Mouse (Mus musculus) stomach, embryonic 16.5 days (tissue): ENCODE measurements around the gene Susd6. TPM values are rescaled to one million over a fixed set of nuclear protein-coding genes. Genes with fewer than 3 reads are reported as not detected.

Source experiments
- ATAC-seq: fragments of 200-750 bp; cut with Nextera tagmentation; 2 replicates; pipeline ENCODE4 v1.8.0; 2017; ENCODE audit warnings: moderate number of reproducible peaks, moderate TSS enrichment; ENCODE audit not compliant: insufficient read depth, low FRiP score
- H3K27ac ChIP-seq: fragments of 300-500 bp; sonication (generic); 2 replicates; pipeline ENCODE4 v1.5.1; 2014; ENCODE audit warnings: low read length
- H3K27me3 ChIP-seq: fragments of 300-500 bp; sonication (generic); 2 replicates; pipeline ENCODE4 v1.6.1; 2014; ENCODE audit warnings: low read length, control low read depth, mixed read lengths; ENCODE audit not compliant: control insufficient read depth, insufficient read depth
- H3K36me3 ChIP-seq: fragments of 300-500 bp; sonication (generic); 2 replicates; pipeline ENCODE4 v1.6.1; 2014; ENCODE audit warnings: low read length; ENCODE audit not compliant: control insufficient read depth, insufficient read depth
- H3K4me1 ChIP-seq: fragments of 300-500 bp; sonication (generic); 2 replicates; pipeline ENCODE4 v1.6.1; 2014; ENCODE audit warnings: low read length, control low read depth, mixed read lengths; ENCODE audit not compliant: control insufficient read depth, insufficient read depth
- H3K4me2 ChIP-seq: fragments of 300-500 bp; sonication (generic); 2 replicates; pipeline ENCODE4 v1.6.1; 2014; ENCODE audit warnings: low read depth, low read length, mixed read lengths
- H3K4me3 ChIP-seq: fragments of 300-500 bp; sonication (generic); replicated peaks from 2 replicates; pipeline ENCODE4 v1.5.1; 2014; ENCODE audit warnings: mild to moderate bottlenecking, low read length
- H3K9ac ChIP-seq: fragments of 300-500 bp; sonication (generic); 2 replicates; pipeline ENCODE4 v1.6.1; 2014; ENCODE audit warnings: low read length
- H3K9me3 ChIP-seq: fragments of 300-500 bp; sonication (generic); replicated peaks from 2 replicates; pipeline ENCODE4 v1.6.1; 2016; ENCODE audit warnings: low read length, control low read depth; ENCODE audit not compliant: control insufficient read depth
- WGBS: fragments of 180-500 bp; shearing (Covaris S2); extraction: QIAGEN DNeasy Blood & Tissue Kit; methylation state at CpG from one replicate; pipeline ENCODE4 v1.1.7; 2014; 5-methylcytosine and 5-hydroxymethylcytosine counted together
- polyA plus RNA-seq: library from polyadenylated mRNA; unstranded; fragments of >200 nt; fragmentation: Nextera tagmentation; extraction: Ambion mirVana; gene quantifications from 2 replicates; pipeline ENCODE4 v1.2.1, GENCODE M21; 2015

Gene Susd6
- polyA plus RNA-seq, 1 experiment from 2014 or later, result 17.6 TPM

DNA sequence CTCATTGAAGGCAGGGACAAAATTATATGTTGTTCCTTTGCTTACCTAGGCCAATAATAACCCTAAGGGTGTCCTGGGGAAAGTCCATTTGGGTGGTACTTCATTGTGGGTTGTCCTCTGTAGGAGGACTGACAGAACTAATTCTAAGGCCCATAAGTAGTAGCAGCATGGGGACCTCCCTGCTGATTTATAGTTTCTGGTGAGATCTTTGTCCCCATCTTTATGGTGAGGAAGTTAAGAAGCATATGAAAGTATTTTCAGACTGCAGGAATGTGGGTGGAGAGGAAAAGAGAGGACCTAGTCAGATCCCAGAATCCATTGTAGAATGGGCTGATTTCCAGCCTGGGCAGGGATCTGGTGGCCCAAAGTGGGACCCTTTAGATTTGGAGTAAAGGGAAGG lies 48.0 kb downstream of the Susd6 start:
- no peak for ATAC-seq
- no peak overlapping the region for H3K4me2 ChIP-seq
- H3K9ac ChIP-seq, result no peak overlapping the region
- no peaks in the 10 kb centered on the region for H3K36me3 ChIP-seq
- H3K9me3 ChIP-seq, result no peaks in the 10 kb centered on the region
- H3K27ac ChIP-seq, result no peak overlapping the region
- no peaks in the 10 kb centered on the region for H3K27me3 ChIP-seq
- H3K4me3 ChIP-seq, result no peak overlapping the region
- H3K4me1 ChIP-seq, result peaks cover 31% of the 10 kb centered on the region

DNA sequence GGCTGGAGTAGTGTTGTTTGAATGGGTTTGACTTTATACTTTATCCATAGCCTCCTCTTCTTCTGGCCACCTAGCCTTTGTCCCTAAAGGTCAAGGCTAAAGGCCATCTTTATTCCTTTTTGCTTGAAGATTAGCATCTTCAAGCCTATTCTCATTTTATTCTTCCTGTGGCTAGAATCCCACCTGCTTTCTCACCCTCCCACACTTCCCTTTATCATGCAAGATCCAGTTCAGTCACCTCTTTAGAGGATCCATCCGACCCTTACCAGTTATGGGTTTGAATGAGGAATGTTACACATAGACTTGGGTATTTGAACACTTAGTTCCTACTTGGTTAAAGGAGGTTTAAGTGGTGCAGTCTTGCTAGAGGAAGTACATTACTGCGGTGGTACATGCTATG lies 48.5 kb downstream of the Susd6 start:
- no peaks in the 10 kb centered on the region for H3K27me3 ChIP-seq
- H3K4me2 ChIP-seq, result no peak overlapping the region
- no peak overlapping the region for H3K4me3 ChIP-seq
- no peak overlapping the region for H3K9ac ChIP-seq
- H3K9me3 ChIP-seq, result no peaks in the 10 kb centered on the region
- 82% methylated on average over 2 of the region's 2 CpGs for WGBS
- peaks cover 31% of the 10 kb centered on the region for H3K4me1 ChIP-seq
- no peaks in the 10 kb centered on the region for H3K36me3 ChIP-seq
- ATAC-seq, result no peak
- H3K27ac ChIP-seq, result no peak overlapping the region

DNA sequence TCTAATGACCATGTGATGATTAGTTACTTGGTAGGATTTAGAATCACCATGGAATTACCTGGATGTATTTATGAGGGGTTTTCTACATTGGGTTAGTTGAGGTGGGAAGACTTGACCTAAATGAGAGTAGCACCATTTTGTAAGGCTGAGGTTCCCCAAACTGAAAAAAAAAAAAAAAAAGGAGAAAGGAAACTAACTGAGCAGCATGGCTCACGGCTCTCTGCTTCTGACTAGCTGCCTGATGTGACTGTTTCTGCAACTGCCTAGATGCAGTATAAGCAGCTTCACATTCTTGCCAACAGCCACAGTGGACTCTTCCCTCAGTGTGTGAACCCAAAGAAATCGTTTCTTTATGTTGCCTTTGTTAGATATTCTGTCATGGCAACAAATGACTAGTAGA lies 49.3 kb downstream of the Susd6 start:
- 60% methylated on average over 2 of the region's 2 CpGs for WGBS
- Histone ChIP-seq H3K9ac (no peak overlapping the region), H3K4me2 (no peak overlapping the region), H3K4me1 (peaks cover 38% of the 10 kb centered on the region), H3K27ac (no peak overlapping the region), H3K36me3 (no peaks in the 10 kb centered on the region), H3K9me3 (no peaks in the 10 kb centered on the region), H3K27me3 (no peaks in the 10 kb centered on the region), H3K4me3 (no peak overlapping the region)
- no peak for ATAC-seq

DNA sequence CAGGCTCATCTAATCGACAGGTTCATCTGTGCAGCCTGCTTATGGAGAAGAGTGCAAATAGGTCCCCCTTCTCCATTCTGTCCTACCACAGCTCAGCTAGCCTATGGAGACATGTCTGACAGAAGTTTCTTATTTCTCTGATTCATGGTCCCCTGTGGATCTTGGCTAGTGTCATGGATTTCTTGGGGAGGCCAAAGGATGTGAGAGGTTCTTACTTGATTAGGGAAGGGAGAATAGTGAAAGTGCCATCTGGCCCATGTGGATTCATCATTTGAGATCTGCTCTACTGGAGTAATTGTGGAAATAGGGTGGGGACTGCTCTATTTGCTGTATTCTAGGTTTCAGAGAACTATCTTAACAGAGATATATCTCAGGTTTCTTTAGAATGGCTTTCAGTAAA lies 51.3 kb downstream of the Susd6 start:
- peaks cover 46% of the 10 kb centered on the region for H3K4me1 ChIP-seq
- no peak overlapping the region for H3K9ac ChIP-seq
- ATAC-seq, result no peak
- H3K4me3 ChIP-seq, result no peak overlapping the region
- H3K27ac ChIP-seq, result no peak overlapping the region
- no peaks in the 10 kb centered on the region for H3K27me3 ChIP-seq
- no peaks in the 10 kb centered on the region for H3K9me3 ChIP-seq
- H3K36me3 ChIP-seq, result no peaks in the 10 kb centered on the region
- 83% methylated on average over 1 of the region's 1 CpGs for WGBS
- H3K4me2 ChIP-seq, result no peak overlapping the region

DNA sequence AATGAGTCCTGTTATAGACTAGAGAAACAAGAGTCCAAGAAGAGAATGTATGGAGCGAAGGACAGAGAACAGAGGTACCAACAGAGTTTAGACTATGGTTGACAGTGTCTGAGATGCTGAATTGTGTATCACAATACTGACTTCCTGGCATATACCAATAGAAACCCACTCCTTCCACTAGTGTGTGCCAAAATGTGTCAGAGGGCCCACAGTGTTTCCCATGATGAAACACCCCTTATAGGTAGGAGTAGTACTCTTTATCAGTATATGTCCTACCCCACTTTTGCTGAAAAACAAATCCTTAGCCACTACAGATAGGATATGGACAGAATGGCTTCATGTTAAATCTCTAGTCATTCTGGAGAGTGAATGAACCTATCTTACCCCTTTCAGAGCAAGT lies 52.3 kb downstream of the Susd6 start:
- Histone ChIP-seq H3K36me3 (no peaks in the 10 kb centered on the region), H3K9ac (no peak overlapping the region), H3K9me3 (no peaks in the 10 kb centered on the region), H3K4me3 (no peak overlapping the region), H3K4me1 (peaks cover 48% of the 10 kb centered on the region), H3K4me2 (no peak overlapping the region), H3K27me3 (no peaks in the 10 kb centered on the region), H3K27ac (no peak overlapping the region)
- 95% methylated on average over 1 of the region's 1 CpGs for WGBS
- no peak for ATAC-seq

DNA sequence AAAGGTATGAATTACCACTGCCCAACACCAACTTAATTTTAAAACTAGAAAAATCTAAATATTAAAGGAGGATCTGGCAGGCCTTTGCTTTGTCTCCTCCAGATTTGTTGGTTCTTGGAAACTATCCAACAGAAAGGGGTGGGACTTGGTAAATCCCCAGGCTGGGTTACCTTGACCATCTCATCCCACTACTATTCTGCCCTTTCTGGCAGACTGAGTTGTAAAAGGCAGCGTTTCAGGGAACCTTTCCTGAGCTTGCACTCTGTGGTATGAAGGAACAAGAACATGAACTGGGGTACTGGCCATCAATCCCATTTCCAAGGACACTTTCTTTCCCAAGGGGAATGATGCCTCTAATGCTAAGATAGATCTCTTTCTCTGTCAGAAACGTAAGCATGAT lies 52.9 kb downstream of the Susd6 start:
- no peak for ATAC-seq
- no peaks in the 10 kb centered on the region for H3K36me3 ChIP-seq
- H3K4me3 ChIP-seq, result no peak overlapping the region
- H3K4me1 ChIP-seq, result peaks cover 44% of the 10 kb centered on the region
- peak overlapping the region; percentile 69 for H3K27ac ChIP-seq
- WGBS, result 47% methylated on average over 2 of the region's 2 CpGs
- no peaks in the 10 kb centered on the region for H3K9me3 ChIP-seq
- no peak overlapping the region for H3K9ac ChIP-seq
- no peak overlapping the region for H3K4me2 ChIP-seq
- H3K27me3 ChIP-seq, result no peaks in the 10 kb centered on the region

DNA sequence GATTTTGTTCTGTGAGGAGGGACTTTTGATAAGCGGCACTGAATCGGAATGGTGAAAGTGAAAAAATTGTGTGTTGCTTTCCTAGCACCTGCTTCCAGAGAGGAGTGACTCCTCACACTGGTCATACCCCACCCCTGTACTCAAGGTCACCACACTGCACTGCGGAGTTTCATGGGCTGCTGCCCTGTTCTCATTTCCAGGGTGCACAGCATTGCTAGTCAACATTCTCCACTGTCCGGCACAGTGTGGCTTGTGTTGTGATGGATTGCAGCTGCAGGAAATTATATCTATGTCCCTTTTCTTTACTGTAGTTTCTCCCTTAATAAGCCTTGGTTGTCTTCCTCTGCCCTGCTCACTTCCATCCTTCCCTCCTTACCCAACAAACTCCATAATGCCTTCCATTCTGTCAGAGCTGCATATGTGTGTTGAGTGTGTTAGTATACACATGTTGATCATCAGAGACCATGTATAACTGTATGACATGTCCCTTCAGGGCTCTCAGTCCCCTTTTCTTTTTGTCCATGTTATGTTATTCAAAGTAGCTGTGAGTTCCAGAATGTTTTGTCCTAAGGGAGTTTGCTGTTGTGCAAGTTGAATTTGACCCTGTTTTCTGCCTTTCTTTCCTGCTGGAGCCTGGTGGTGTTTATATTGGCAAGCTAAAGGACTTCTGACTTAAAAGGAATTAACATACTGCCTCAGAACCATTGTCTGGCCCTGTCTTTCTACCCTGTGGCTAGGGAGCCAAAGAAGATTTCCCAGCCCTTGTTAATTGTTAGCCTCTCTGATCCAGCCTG lies 53.5 kb downstream of the Susd6 start:
- H3K27me3 ChIP-seq, result no peaks in the 10 kb centered on the region
- H3K9me3 ChIP-seq, result no peaks in the 10 kb centered on the region
- H3K36me3 ChIP-seq, result no peaks in the 10 kb centered on the region
- peak overlapping the region; percentile 69 for H3K27ac ChIP-seq
- WGBS, result 49% methylated on average over 4 of the region's 4 CpGs
- 0 out of 2 replicates have a peak overlapping the region, but pooled peaks have one; percentile 0 for H3K4me2 ChIP-seq
- peaks cover 39% of the 10 kb centered on the region for H3K4me1 ChIP-seq
- no peak for ATAC-seq
- no peak overlapping the region for H3K9ac ChIP-seq
- no peak overlapping the region for H3K4me3 ChIP-seq

DNA sequence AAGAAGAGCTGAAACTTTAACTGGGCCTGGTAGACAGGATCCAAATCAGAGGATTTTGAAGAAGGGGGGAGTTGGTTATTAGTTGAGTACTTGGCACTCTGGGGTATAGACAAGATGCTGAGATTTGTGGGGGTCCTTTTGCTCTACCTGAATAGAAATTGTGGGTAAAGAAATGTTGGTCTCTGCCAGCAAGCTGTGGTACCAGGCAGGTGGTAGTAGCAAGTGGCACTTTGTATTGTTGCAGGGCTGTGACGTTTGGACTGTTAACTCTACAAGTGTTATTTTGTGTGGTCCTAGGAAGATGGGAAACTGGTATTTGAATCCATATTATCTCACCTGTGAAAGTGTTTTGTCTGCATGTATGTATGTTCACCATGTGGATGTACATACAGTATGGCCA lies 55.6 kb downstream of the Susd6 start:
- H3K27me3 ChIP-seq, result no peaks in the 10 kb centered on the region
- no peak overlapping the region for H3K4me3 ChIP-seq
- H3K4me2 ChIP-seq, result no peak overlapping the region
- H3K4me1 ChIP-seq, result peaks cover 34% of the 10 kb centered on the region
- 85% methylated on average over 1 of the region's 1 CpGs for WGBS
- no peak overlapping the region for H3K27ac ChIP-seq
- no peak overlapping the region for H3K9ac ChIP-seq
- H3K36me3 ChIP-seq, result no peaks in the 10 kb centered on the region
- no peaks in the 10 kb centered on the region for H3K9me3 ChIP-seq
- no peak for ATAC-seq

DNA sequence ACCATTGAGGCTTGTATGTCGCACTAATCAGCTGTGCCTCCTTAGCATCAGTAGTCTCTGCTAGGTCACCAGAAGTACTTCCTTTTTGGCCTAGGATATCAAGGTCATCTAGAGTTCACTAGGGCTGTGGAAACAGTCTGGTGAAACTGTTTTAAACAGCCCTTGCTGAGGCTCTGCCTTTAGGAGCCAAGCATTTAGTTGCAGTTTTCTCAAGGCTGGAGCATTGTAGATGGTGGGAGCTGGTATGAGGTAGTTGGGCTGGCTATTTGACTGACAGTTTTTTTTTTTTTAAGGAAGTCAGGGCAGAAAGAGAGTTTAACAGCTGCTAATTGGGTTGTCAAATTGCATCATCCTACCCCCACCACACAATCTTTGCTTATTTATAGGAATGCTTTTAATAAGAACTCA lies 56.6 kb downstream of the Susd6 start:
- Histone ChIP-seq H3K4me2 (no peak overlapping the region), H3K27ac (peak overlapping the region; percentile 1; the same call in 1 of the 2 replicates), H3K27me3 (no peaks in the 10 kb centered on the region), H3K36me3 (no peaks in the 10 kb centered on the region), H3K4me1 (peaks cover 37% of the 10 kb centered on the region), H3K4me3 (no peak overlapping the region), H3K9me3 (no peaks in the 10 kb centered on the region), H3K9ac (no peak overlapping the region)
- WGBS, result 35% methylated on average over 1 of the region's 1 CpGs
- ATAC-seq, result no peak
